Mouse (Mus musculus): ENCODE data around the gene Vmn1r31. TPM values are rescaled to one million over a fixed set of nuclear protein-coding genes. Genes with fewer than 3 reads are reported as not detected.

Vmn1r31 gene
- polyA plus RNA-seq (2014; fragmentation: Nextera tagmentation; extraction: Ambion mirVana) = not detected in 2 replicates

DNA sequence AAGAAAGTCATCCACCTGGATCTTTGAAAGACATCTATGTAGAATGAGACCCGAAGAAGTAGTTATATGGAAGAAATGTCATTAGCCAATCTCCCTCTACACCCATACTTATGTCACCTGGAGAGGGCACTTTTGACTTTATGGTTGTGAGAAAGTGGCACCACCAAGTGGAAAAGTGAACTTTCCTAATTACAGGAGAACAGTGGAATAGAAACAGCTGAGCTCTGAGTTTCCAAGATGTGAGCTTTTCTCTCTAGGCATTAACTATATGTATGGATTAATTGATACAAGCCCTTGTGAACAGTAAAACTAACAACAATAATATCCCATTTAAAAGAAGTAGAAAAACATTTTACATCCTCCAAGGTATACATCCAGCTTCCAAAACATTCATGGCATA, at the start of gene Vmn1r31:
Gene Vmn1r31 (minus strand): TSS at position 101 of the 400 bp plus-strand sequence.
- no peak for ATAC-seq (replicated peaks; ENCODE audit: insufficient number of reproducible peaks, low FRiP score, low TSS enrichment)
- H3K4me3 ChIP-seq (ENCODE audit: low read depth, low read length) = no peak within 1 kb of the TSS
- H3K9ac ChIP-seq (ENCODE audit: low read depth, low read length) = no peak within 1 kb of the TSS
- no peaks in the 10 kb centered on the region for H3K36me3 ChIP-seq (ENCODE audit: control insufficient read depth, insufficient read depth, low read length)
- no peaks in the 10 kb centered on the region for H3K4me1 ChIP-seq (ENCODE audit: control insufficient read depth, insufficient read depth, low read length)
- no peak within 1 kb of the TSS for H3K27ac ChIP-seq (ENCODE audit: low read depth, low read length)
- no peak within 1 kb of the TSS for H3K4me2 ChIP-seq
- H3K27me3 ChIP-seq (ENCODE audit: control insufficient read depth, insufficient read depth, low read length) = no peaks in the 10 kb centered on the region
- H3K9me3 ChIP-seq (replicated peaks; ENCODE audit: control insufficient read depth, low read length) = no peaks in the 10 kb centered on the region
- WGBS (ENCODE audit: insufficient replicate concordance) = 76% methylated on average over 1 of the region's 1 CpGs

DNA sequence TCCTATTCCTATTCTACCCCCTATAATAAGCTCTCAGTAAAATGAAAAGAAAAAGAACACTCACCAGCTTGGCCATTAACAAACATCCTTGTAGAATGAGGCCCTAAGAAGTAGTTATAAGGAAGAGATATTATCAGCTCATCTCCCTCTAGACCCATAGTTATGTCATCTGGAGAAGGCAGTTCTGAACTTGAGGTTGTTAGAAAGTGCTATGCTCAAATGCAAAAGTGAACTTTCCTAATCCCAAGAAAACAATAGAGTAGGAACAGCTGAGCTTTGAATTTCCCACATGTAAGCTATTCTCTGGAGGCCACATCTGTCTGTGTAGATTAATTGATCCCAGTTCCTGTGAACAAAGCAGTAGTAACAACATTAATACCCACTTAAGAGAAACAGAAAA, 31.8 kb downstream of the Vmn1r31 start, which contains the start of gene Vmn1r30:
Gene Vmn1r30 (minus strand): TSS at position 101 of the 400 bp plus-strand sequence.
- Histone ChIP-seq H3K27ac (ENCODE audit: low read depth, low read length) (no peak within 1 kb of the TSS), H3K27me3 (ENCODE audit: control insufficient read depth, insufficient read depth, low read length) (no peaks in the 10 kb centered on the region), H3K36me3 (ENCODE audit: control insufficient read depth, insufficient read depth, low read length) (no peaks in the 10 kb centered on the region), H3K4me1 (ENCODE audit: control insufficient read depth, insufficient read depth, low read length) (no peaks in the 10 kb centered on the region), H3K9ac (ENCODE audit: low read depth, low read length) (no peak within 1 kb of the TSS), H3K4me3 (ENCODE audit: low read depth, low read length) (no peak within 1 kb of the TSS), H3K4me2 (no peak within 1 kb of the TSS), H3K9me3 (replicated peaks; ENCODE audit: control insufficient read depth, low read length) (no peaks in the 10 kb centered on the region)
- no peak for ATAC-seq (replicated peaks; ENCODE audit: insufficient number of reproducible peaks, low FRiP score, low TSS enrichment)

Other genes with a start within 250 kb of the Vmn1r31 start
- not detected in 2 replicates for gene Vmn1r28, start 213.3 kb downstream of the Vmn1r31 start, polyA plus RNA-seq (2014; fragmentation: Nextera tagmentation; extraction: Ambion mirVana)
- not detected in 2 replicates for gene Vmn1r29, start 173.8 kb downstream of the Vmn1r31 start, polyA plus RNA-seq (2014; fragmentation: Nextera tagmentation; extraction: Ambion mirVana)
- gene Vmn1r30, start 31.9 kb downstream of the Vmn1r31 start, polyA plus RNA-seq (2014; fragmentation: Nextera tagmentation; extraction: Ambion mirVana) = not detected in 2 replicates
- 67.8 and 80.9 TPM in 2 replicates for gene Abcg2, start 109.2 kb upstream of the Vmn1r31 start, polyA plus RNA-seq (2014; fragmentation: Nextera tagmentation; extraction: Ambion mirVana)